Mouse (Mus musculus): ENCODE data around the gene Ms4a14. TPM values are rescaled to one million over a fixed set of nuclear protein-coding genes. Genes with fewer than 3 reads are reported as not detected.

Ms4a14 gene
- polyA plus RNA-seq (2014; fragmentation: Nextera tagmentation; extraction: Ambion mirVana), result not detected in 2 replicates

DNA sequence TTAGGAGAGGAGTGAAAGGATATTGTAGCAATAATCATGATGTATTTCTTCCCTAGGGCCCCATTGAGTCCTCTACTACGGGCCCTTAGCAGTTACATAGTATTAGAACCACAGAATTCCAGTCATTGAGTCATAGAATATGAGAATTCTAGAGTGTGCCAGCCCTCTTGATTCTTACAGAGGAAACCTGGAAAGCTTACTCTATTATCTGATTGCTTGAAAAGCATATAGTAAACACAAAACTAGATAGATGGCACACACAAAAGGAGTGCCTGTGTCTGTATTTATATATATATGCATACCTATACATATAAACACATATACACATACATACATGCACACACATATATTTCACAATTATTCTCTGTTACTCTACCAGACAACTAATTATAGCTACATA, at the start of gene Ms4a14:
TSS of gene Ms4a14 (minus strand) at position 101 of the 400 bp plus-strand sequence.
- H3K27ac ChIP-seq (ENCODE audit: low read depth, low read length), result no peak within 1 kb of the TSS
- no peaks in the 10 kb centered on the region for H3K4me1 ChIP-seq (replicated peaks; ENCODE audit: control insufficient read depth, insufficient read depth, low read length)
- H3K36me3 ChIP-seq (ENCODE audit: control insufficient read depth, insufficient read depth, low read length), result no peaks in the 10 kb centered on the region
- no peak within 1 kb of the TSS for H3K4me3 ChIP-seq (ENCODE audit: low read depth, low read length)
- 92% methylated on average over 1 of the region's 1 CpGs for WGBS
- no peak within 1 kb of the TSS for H3K9ac ChIP-seq (ENCODE audit: low read length)
- ATAC-seq (replicated peaks; ENCODE audit: low FRiP score), result no peak
- H3K4me2 ChIP-seq (ENCODE audit: low read depth, low read length, severe bottlenecking), result no peak within 1 kb of the TSS
- no peaks in the 10 kb centered on the region for H3K27me3 ChIP-seq (ENCODE audit: control insufficient read depth, insufficient read depth, low read length)
- no peaks in the 10 kb centered on the region for H3K9me3 ChIP-seq (ENCODE audit: control insufficient read depth, low read length)
- DNase-seq (ENCODE audit: low spot score), result no peak

DNA sequence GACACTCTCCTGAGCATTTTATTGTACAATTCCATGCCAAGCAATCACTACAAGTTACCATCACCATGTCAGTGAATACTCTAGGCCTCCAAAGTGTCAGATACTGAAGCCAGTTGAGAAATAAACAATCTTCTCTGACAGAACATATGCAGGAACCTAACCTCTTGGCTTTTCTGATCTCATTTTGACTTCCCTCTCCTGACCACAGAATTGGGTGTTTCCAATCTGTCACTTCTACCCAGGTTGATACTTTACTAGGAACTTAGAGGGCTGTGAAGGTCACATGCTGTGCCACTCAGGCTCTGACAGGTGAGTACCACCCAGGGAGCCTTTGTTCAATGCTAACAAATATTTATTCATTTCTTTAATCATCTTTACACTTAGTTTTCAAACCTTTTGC, 47.7 kb upstream of the Ms4a14 start:
- no peaks in the 10 kb centered on the region for H3K4me1 ChIP-seq (replicated peaks; ENCODE audit: control insufficient read depth, insufficient read depth, low read length)
- no peaks in the 10 kb centered on the region for H3K27me3 ChIP-seq (ENCODE audit: control insufficient read depth, insufficient read depth, low read length)
- no peak overlapping the region for H3K9ac ChIP-seq (ENCODE audit: low read length)
- no peak overlapping the region for H3K4me2 ChIP-seq (ENCODE audit: low read depth, low read length, severe bottlenecking)
- DNase-seq (ENCODE audit: low spot score) (no peak), ATAC-seq (replicated peaks; ENCODE audit: low FRiP score) (no peak)
- no peak overlapping the region for H3K27ac ChIP-seq (ENCODE audit: low read depth, low read length)
- no peaks in the 10 kb centered on the region for H3K36me3 ChIP-seq (ENCODE audit: control insufficient read depth, insufficient read depth, low read length)
- H3K4me3 ChIP-seq (ENCODE audit: low read depth, low read length), result no peak overlapping the region
- no peaks in the 10 kb centered on the region for H3K9me3 ChIP-seq (ENCODE audit: control insufficient read depth, low read length)

DNA sequence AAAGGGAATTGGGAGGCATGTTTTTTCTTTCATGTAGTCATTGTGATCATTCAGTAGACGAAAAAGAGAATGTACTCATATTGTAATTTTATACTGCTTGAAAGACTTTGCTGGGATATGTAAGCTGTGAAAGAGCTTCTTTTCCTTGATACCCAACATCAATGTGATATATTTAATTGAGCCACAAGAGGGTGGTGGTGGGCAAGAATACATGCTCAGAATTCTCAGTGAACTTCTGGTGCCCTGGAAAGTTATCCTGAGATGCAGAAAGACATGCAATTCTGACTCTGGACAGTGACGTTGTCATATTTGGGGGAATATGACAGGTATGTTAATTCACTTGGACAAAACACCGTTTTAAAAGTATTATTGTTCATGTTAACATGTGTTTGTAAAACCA, 45.9 kb upstream of the Ms4a14 start:
- no peak overlapping the region for H3K4me3 ChIP-seq (ENCODE audit: low read depth, low read length)
- no peaks in the 10 kb centered on the region for H3K36me3 ChIP-seq (ENCODE audit: control insufficient read depth, insufficient read depth, low read length)
- H3K27ac ChIP-seq (ENCODE audit: low read depth, low read length), result no peak overlapping the region
- H3K4me1 ChIP-seq (replicated peaks; ENCODE audit: control insufficient read depth, insufficient read depth, low read length), result no peaks in the 10 kb centered on the region
- no peak overlapping the region for H3K9ac ChIP-seq (ENCODE audit: low read length)
- 77% methylated on average over 3 of the region's 3 CpGs for WGBS
- no peaks in the 10 kb centered on the region for H3K27me3 ChIP-seq (ENCODE audit: control insufficient read depth, insufficient read depth, low read length)
- H3K4me2 ChIP-seq (ENCODE audit: low read depth, low read length, severe bottlenecking), result no peak overlapping the region
- DNase-seq (ENCODE audit: low spot score) (no peak), ATAC-seq (replicated peaks; ENCODE audit: low FRiP score) (no peak)
- no peaks in the 10 kb centered on the region for H3K9me3 ChIP-seq (ENCODE audit: control insufficient read depth, low read length)

DNA sequence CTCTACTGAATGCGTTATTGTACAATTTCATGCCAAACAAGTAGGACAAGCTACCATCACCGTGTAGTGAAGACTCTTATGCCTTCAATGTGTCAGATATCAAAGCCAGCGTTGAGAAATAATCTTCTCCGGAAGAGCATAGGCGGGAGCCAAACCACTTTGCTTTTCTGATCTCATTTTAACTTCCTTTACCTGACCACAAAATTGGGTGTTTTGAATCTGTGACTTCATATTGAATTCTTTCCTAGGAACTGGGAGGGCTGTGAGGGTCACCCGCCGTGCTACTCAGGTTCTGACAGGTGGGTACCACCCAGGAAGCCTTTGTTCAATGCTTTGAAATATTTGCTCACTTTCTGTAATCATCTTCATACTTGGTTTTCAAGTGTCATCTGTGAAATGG, 41.5 kb upstream of the Ms4a14 start:
- no peak overlapping the region for H3K27ac ChIP-seq (ENCODE audit: low read depth, low read length)
- WGBS, result 89% methylated on average over 7 of the region's 7 CpGs

DNA sequence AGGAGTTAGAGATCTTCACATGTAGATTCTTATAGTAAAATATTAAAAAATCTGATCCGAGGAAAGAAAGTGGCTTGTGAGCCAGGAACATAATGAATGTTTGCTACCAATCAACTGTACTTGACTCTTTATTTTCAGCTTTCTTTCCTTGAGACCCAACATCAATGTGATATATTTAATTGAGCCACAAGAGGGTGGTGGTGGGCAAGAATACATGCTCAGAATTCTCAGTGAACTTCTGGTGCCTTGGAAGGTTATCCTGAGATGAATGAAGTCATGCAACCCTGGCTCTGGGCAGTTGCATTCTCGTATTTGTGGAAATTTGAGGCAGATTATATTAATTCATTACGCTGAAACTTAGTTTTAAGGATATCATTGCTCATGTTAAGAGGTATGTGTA, 37.6 kb upstream of the Ms4a14 start:
- Histone ChIP-seq H3K27me3 (ENCODE audit: control insufficient read depth, insufficient read depth, low read length) (no peaks in the 10 kb centered on the region), H3K4me2 (ENCODE audit: low read depth, low read length, severe bottlenecking) (no peak overlapping the region), H3K36me3 (ENCODE audit: control insufficient read depth, insufficient read depth, low read length) (no peaks in the 10 kb centered on the region), H3K27ac (ENCODE audit: low read depth, low read length) (no peak overlapping the region), H3K9ac (ENCODE audit: low read length) (no peak overlapping the region), H3K4me1 (replicated peaks; ENCODE audit: control insufficient read depth, insufficient read depth, low read length) (no peaks in the 10 kb centered on the region), H3K4me3 (ENCODE audit: low read depth, low read length) (no peak overlapping the region), H3K9me3 (ENCODE audit: control insufficient read depth, low read length) (no peaks in the 10 kb centered on the region)
- no peak for DNase-seq (ENCODE audit: low spot score)
- ATAC-seq (replicated peaks; ENCODE audit: low FRiP score), result no peak
- 55% methylated on average over 3 of the region's 3 CpGs for WGBS

More for the DNA sequence above, 41.5 kb upstream of the Ms4a14 start:
- Histone ChIP-seq H3K27me3 (ENCODE audit: control insufficient read depth, insufficient read depth, low read length) (no peaks in the 10 kb centered on the region), H3K4me1 (replicated peaks; ENCODE audit: control insufficient read depth, insufficient read depth, low read length) (no peaks in the 10 kb centered on the region), H3K9me3 (ENCODE audit: control insufficient read depth, low read length) (no peaks in the 10 kb centered on the region), H3K9ac (ENCODE audit: low read length) (no peak overlapping the region), H3K4me2 (ENCODE audit: low read depth, low read length, severe bottlenecking) (no peak overlapping the region), H3K4me3 (ENCODE audit: low read depth, low read length) (no peak overlapping the region), H3K36me3 (ENCODE audit: control insufficient read depth, insufficient read depth, low read length) (no peaks in the 10 kb centered on the region)
- ATAC-seq (replicated peaks; ENCODE audit: low FRiP score) (no peak), DNase-seq (ENCODE audit: low spot score) (no peak)

DNA sequence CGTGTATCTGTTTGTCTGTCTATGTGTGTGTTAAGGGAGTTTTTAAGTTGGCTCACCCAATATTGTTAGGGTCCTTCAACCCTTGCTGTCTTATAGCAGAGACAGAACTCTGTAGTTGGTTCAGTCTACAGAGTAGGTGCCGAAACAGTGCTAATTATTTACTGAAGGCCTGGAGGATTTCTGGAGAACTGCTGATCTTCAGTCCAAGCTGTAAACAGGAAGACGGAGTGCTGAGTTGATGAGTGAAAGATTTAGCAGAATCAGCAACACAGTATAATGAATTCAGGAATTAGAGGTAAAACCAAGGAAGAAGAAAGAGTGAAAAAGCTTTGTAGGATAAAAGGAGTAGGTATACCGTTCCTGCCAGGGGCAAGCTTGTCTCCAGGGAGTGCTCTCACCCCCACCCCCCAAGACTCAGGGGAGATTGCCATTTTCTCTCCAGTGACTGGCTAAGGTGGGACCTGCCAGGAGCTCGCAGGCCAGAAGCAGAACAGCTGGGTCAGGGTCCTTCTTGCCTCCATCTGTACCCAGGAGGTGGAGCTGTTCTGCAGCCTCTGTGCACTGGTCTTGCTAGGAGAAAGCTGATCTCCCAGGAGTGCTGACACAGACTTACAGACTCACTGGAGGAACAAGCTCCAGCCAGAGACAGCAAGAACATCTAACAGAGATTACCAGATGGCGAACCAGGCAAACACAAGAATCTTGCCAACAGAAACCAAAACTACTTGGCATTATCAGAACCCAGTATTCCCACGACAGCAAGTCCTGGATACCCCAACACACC, 35.6 kb upstream of the Ms4a14 start:
- Histone ChIP-seq H3K4me1 (replicated peaks; ENCODE audit: control insufficient read depth, insufficient read depth, low read length) (no peaks in the 10 kb centered on the region), H3K36me3 (ENCODE audit: control insufficient read depth, insufficient read depth, low read length) (no peaks in the 10 kb centered on the region), H3K9ac (ENCODE audit: low read length) (no peak overlapping the region), H3K27me3 (ENCODE audit: control insufficient read depth, insufficient read depth, low read length) (no peaks in the 10 kb centered on the region), H3K9me3 (ENCODE audit: control insufficient read depth, low read length) (no peaks in the 10 kb centered on the region), H3K4me3 (ENCODE audit: low read depth, low read length) (no peak overlapping the region), H3K4me2 (ENCODE audit: low read depth, low read length, severe bottlenecking) (no peak overlapping the region), H3K27ac (ENCODE audit: low read depth, low read length) (no peak overlapping the region)
- ATAC-seq (replicated peaks; ENCODE audit: low FRiP score), result no peak
- no peak for DNase-seq (ENCODE audit: low spot score)
- WGBS, result 62% methylated on average over 7 of the region's 7 CpGs

DNA sequence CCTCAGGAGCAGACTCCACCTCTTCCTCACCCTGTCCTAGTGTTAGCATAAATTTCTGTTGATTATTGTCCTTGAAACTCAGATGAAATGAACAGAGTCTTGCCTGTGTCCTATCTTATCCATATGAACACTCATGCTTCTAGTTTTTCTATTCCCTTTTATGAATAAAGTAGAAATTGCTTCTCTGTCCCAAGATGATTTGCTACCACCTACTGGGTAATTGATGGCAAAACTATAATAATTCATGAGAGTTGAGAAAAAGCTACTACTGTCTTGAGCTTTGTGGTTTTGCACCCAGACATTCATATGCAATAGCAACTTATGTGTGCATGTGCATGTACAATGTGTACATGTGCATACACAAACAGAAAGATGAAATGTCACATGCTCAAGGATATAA, 29.7 kb upstream of the Ms4a14 start:
- Histone ChIP-seq H3K9ac (ENCODE audit: low read length) (no peak overlapping the region), H3K4me1 (replicated peaks; ENCODE audit: control insufficient read depth, insufficient read depth, low read length) (no peaks in the 10 kb centered on the region)

DNA sequence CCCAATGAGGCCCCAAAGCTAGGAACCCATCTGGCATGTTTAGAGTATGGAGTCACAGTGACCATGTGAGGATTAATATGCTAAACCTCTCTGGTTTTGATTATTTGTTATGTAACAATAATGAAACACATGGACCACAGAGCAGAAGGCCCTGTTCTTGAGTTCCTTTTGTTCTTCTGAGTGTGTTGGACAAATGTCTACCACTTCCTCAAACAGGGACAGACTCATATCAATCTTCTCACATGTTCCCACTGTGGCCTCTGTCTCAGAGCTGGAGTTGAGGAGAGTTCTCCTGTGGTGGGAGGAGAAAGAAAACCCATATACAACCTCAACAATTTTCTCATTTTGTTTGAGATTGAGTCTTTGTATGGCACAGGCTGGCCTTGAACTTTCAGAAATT, 28.9 kb upstream of the Ms4a14 start:
- no peaks in the 10 kb centered on the region for H3K4me1 ChIP-seq (replicated peaks; ENCODE audit: control insufficient read depth, insufficient read depth, low read length)
- no peak overlapping the region for H3K9ac ChIP-seq (ENCODE audit: low read length)
- H3K27me3 ChIP-seq (ENCODE audit: control insufficient read depth, insufficient read depth, low read length), result no peaks in the 10 kb centered on the region
- H3K4me3 ChIP-seq (ENCODE audit: low read depth, low read length), result no peak overlapping the region
- no peak overlapping the region for H3K27ac ChIP-seq (ENCODE audit: low read depth, low read length)
- H3K9me3 ChIP-seq (ENCODE audit: control insufficient read depth, low read length), result no peaks in the 10 kb centered on the region
- DNase-seq (ENCODE audit: low spot score), result no peak
- ATAC-seq (replicated peaks; ENCODE audit: low FRiP score), result no peak
- no peaks in the 10 kb centered on the region for H3K36me3 ChIP-seq (ENCODE audit: control insufficient read depth, insufficient read depth, low read length)
- no peak overlapping the region for H3K4me2 ChIP-seq (ENCODE audit: low read depth, low read length, severe bottlenecking)

More for the DNA sequence above, 29.7 kb upstream of the Ms4a14 start:
- no peaks in the 10 kb centered on the region for H3K36me3 ChIP-seq (ENCODE audit: control insufficient read depth, insufficient read depth, low read length)
- ATAC-seq (replicated peaks; ENCODE audit: low FRiP score) (no peak), DNase-seq (ENCODE audit: low spot score) (no peak)
- no peak overlapping the region for H3K27ac ChIP-seq (ENCODE audit: low read depth, low read length)
- H3K4me2 ChIP-seq (ENCODE audit: low read depth, low read length, severe bottlenecking), result no peak overlapping the region
- no peaks in the 10 kb centered on the region for H3K9me3 ChIP-seq (ENCODE audit: control insufficient read depth, low read length)
- H3K4me3 ChIP-seq (ENCODE audit: low read depth, low read length), result no peak overlapping the region
- H3K27me3 ChIP-seq (ENCODE audit: control insufficient read depth, insufficient read depth, low read length), result no peaks in the 10 kb centered on the region

DNA sequence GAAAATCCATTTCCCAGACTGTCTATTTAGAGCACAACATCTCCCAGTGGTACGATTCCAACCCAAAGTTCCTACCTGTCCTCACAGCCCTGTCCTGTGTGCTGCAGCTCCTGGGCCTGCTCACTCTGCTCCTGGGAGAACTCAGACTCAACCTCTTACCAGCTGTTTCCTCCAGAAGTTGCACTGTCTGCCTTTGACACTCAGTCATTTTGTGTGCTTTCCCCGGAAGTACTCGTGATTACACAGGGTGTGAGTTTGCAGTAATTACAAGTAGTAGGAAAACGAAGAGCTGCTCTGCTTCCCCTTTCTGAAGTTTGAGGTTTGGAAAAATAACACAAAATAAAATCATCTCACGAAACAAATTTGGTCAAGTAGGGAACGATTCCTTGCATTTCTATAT, 21.7 kb upstream of the Ms4a14 start, which contains the start of gene Ms4a7:
TSS of gene Ms4a7 (minus strand) at position 215 of the 400 bp plus-strand sequence.
- DNase-seq (ENCODE audit: low spot score) (no peak), ATAC-seq (replicated peaks; ENCODE audit: low FRiP score) (no peak)
- Histone ChIP-seq H3K9me3 (ENCODE audit: control insufficient read depth, low read length) (no peaks in the 10 kb centered on the region), H3K27me3 (ENCODE audit: control insufficient read depth, insufficient read depth, low read length) (no peaks in the 10 kb centered on the region), H3K4me2 (ENCODE audit: low read depth, low read length, severe bottlenecking) (no peak within 1 kb of the TSS), H3K9ac (ENCODE audit: low read length) (no peak within 1 kb of the TSS), H3K36me3 (ENCODE audit: control insufficient read depth, insufficient read depth, low read length) (no peaks in the 10 kb centered on the region), H3K4me3 (ENCODE audit: low read depth, low read length) (no peak within 1 kb of the TSS), H3K27ac (ENCODE audit: low read depth, low read length) (no peak within 1 kb of the TSS), H3K4me1 (replicated peaks; ENCODE audit: control insufficient read depth, insufficient read depth, low read length) (no peaks in the 10 kb centered on the region)
- 87% methylated on average over 6 of the region's 6 CpGs for WGBS

Data from forebrain, embryonic 11.5 days (tissue).